Mouse (Mus musculus) MEL (cell line): ENCODE results near the gene Ino80b. TPM values are rescaled to one million over a fixed set of nuclear protein-coding genes. Genes with fewer than 3 reads are reported as not detected.

Experiments
- DNase-seq: peaks from one replicate; pipeline ENCODE4 v3.0.0; 2011; ENCODE audit warnings: low read depth, low spot score
- H3K27ac ChIP-seq: 2 replicates; pipeline ENCODE4 v1.5.1; 2012; ENCODE audit warnings: low read depth, mild to moderate bottlenecking, control low read depth, low read length, moderate library complexity; ENCODE audit not compliant: control insufficient read depth
- H3K27me3 ChIP-seq, 2 experiments: fragments of 150-350 bp in 1 of 2; sonication (generic) in 1 of 2; 2 replicates each; pipeline ENCODE4 v1.6.1; 2012; ENCODE audit warnings: low read length in 2 of 2, mild to moderate bottlenecking in 2 of 2, improper control_type of control experiment in 1 of 2, moderate library complexity in 1 of 2; ENCODE audit not compliant: insufficient read depth in 2 of 2, control insufficient read depth in 1 of 2
- H3K36me3 ChIP-seq, 2 experiments: 2 replicates each; pipeline ENCODE4 v1.6.1; 2012 to 2014; ENCODE audit warnings: low read length in 2 of 2, improper control_type of control experiment in 1 of 2, inconsistent platforms in 1 of 2, mild to moderate bottlenecking in 1 of 2; ENCODE audit not compliant: insufficient read depth in 2 of 2, control insufficient read depth in 1 of 2
- H3K4me1 ChIP-seq, 2 experiments: fragments of 150-350 bp in 1 of 2; sonication (generic) in 1 of 2; 2 replicates each; pipeline ENCODE4 v1.6.1; 2012; ENCODE audit warnings: low read length in 2 of 2, improper control_type of control experiment in 1 of 2, mild to moderate bottlenecking in 1 of 2; ENCODE audit not compliant: insufficient read depth in 2 of 2, control insufficient read depth in 1 of 2
- H3K4me3 ChIP-seq, 2 experiments: fragments of 150-350 bp in 1 of 2; sonication (generic) in 1 of 2; 2 replicates each; pipeline ENCODE4 v1.5.1; 2012; ENCODE audit warnings: low read depth in 2 of 2, low read length in 2 of 2, mild to moderate bottlenecking in 2 of 2, moderate library complexity in 2 of 2, control low read depth in 1 of 2, improper control_type of control experiment in 1 of 2; ENCODE audit not compliant: control insufficient read depth in 1 of 2, insufficient read depth in 1 of 2
- H3K79me2 ChIP-seq: 2 replicates; pipeline ENCODE4 v1.6.1; 2012; ENCODE audit warnings: mild to moderate bottlenecking, low read length, moderate library complexity; ENCODE audit not compliant: control insufficient read depth, poor library complexity, insufficient read depth
- H3K9ac ChIP-seq: 2 replicates; pipeline ENCODE4 v1.6.1; 2012; ENCODE audit warnings: low read depth, mild to moderate bottlenecking, control low read depth, low read length, moderate library complexity; ENCODE audit not compliant: control insufficient read depth, poor library complexity, severe bottlenecking
- H3K9me3 ChIP-seq: fragments of 150-350 bp; sonication (generic); replicated peaks from 2 replicates; pipeline ENCODE4 v1.6.1; 2012; ENCODE audit warnings: mild to moderate bottlenecking, low read length, improper control_type of control experiment, moderate library complexity; ENCODE audit not compliant: insufficient read depth
- CHD1 ChIP-seq: IDR thresholded peaks from 2 replicates; pipeline ENCODE4 v1.6.1; 2012; ENCODE audit warnings: low read depth, mild to moderate bottlenecking, inconsistent platforms, low read length, improper control_type of control experiment
- CHD2 ChIP-seq: IDR thresholded peaks from 2 replicates; pipeline ENCODE4 v1.6.1; 2011; ENCODE audit warnings: low read length, improper control_type of control experiment
- CTCF ChIP-seq, 3 experiments: IDR thresholded peaks in 2 of 3; conservative IDR thresholded peaks in 1 of 3; 2 replicates each; pipeline ENCODE4 v1.5.1; 2011 to 2012; ENCODE audit warnings: low read length in 3 of 3, low read depth in 2 of 3, mild to moderate bottlenecking in 2 of 3, improper control_type of control experiment in 1 of 3, inconsistent platforms in 1 of 3, mixed read lengths in 1 of 3, moderate library complexity in 1 of 3; ENCODE audit not compliant: control insufficient read depth in 1 of 3, insufficient read depth in 1 of 3, poor library complexity in 1 of 3, severe bottlenecking in 1 of 3
- E2F4 ChIP-seq: IDR thresholded peaks from 2 replicates; pipeline ENCODE4 v1.6.1; 2011; ENCODE audit warnings: low read depth, low read length, improper control_type of control experiment, borderline replicate concordance
- ETS1 ChIP-seq: IDR thresholded peaks from 2 replicates; pipeline ENCODE4 v1.6.1; 2012; ENCODE audit warnings: low read depth, mild to moderate bottlenecking, inconsistent platforms, low read length, improper control_type of control experiment, moderate library complexity
- GABPA ChIP-seq: IDR thresholded peaks from 2 replicates; pipeline ENCODE4 v1.6.1; 2012; ENCODE audit warnings: low read depth, mild to moderate bottlenecking, inconsistent platforms, low read length, improper control_type of control experiment, moderate library complexity
- GATA1 ChIP-seq: IDR thresholded peaks from 2 replicates; pipeline ENCODE4 v1.6.1; 2011; ENCODE audit warnings: low read depth, low read length, improper control_type of control experiment
- HCFC1 ChIP-seq: IDR thresholded peaks from 2 replicates; pipeline ENCODE4 v1.6.1; 2012; ENCODE audit warnings: low read depth, mild to moderate bottlenecking, inconsistent platforms, low read length, improper control_type of control experiment, moderate library complexity
- JUND ChIP-seq: IDR thresholded peaks from 2 replicates; pipeline ENCODE4 v1.6.1; 2011; ENCODE audit warnings: low read depth, mild to moderate bottlenecking, improper control_type of control experiment, low read length
- KAT2A ChIP-seq: conservative IDR thresholded peaks from 2 replicates; pipeline ENCODE4 v1.6.1; 2012; ENCODE audit warnings: low read depth, low read length, improper control_type of control experiment, inconsistent platforms
- MAZ ChIP-seq: IDR thresholded peaks from 2 replicates; pipeline ENCODE4 v1.6.1; 2012; ENCODE audit warnings: low read depth, mild to moderate bottlenecking, inconsistent platforms, low read length, improper control_type of control experiment
- MXI1 ChIP-seq: IDR thresholded peaks from 2 replicates; pipeline ENCODE4 v1.6.1; 2011; ENCODE audit warnings: mild to moderate bottlenecking, low read depth, low read length, improper control_type of control experiment
- MYB ChIP-seq: IDR thresholded peaks from 2 replicates; pipeline ENCODE4 v1.6.1; 2011; ENCODE audit warnings: mild to moderate bottlenecking, low read depth, low read length, improper control_type of control experiment
- NELFE ChIP-seq: IDR thresholded peaks from 2 replicates; pipeline ENCODE4 v1.6.1; 2011; ENCODE audit warnings: low read depth, low read length, improper control_type of control experiment
- POLR2A ChIP-seq, 2 experiments: IDR thresholded peaks; 2 replicates each; pipeline ENCODE4 v1.6.1; 2011 to 2012; ENCODE audit warnings: low read length in 2 of 2, mild to moderate bottlenecking in 2 of 2, control low read depth in 1 of 2, improper control_type of control experiment in 1 of 2, low read depth in 1 of 2, moderate library complexity in 1 of 2; ENCODE audit not compliant: control insufficient read depth in 1 of 2, insufficient read depth in 1 of 2, poor library complexity in 1 of 2
- POLR2AphosphoS2 ChIP-seq: IDR thresholded peaks from 2 replicates; pipeline ENCODE4 v1.6.1; 2011; ENCODE audit warnings: low read length, improper control_type of control experiment
- POLR2AphosphoS5 ChIP-seq: IDR thresholded peaks from 2 replicates; pipeline ENCODE4 v1.6.1; 2012; ENCODE audit warnings: low read depth, borderline replicate concordance, mild to moderate bottlenecking, inconsistent platforms, low read length, moderate library complexity, mixed read lengths
- RCOR1 ChIP-seq: IDR thresholded peaks from 2 replicates; pipeline ENCODE4 v1.6.1; 2012; ENCODE audit warnings: low read depth, mild to moderate bottlenecking, inconsistent platforms, low read length, improper control_type of control experiment
- SIN3A ChIP-seq: IDR thresholded peaks from 2 replicates; pipeline ENCODE4 v1.6.1; 2012; ENCODE audit warnings: low read length, improper control_type of control experiment, inconsistent platforms
- SMC3 ChIP-seq: IDR thresholded peaks from 2 replicates; pipeline ENCODE4 v1.6.1; 2011; ENCODE audit warnings: low read depth, low read length, improper control_type of control experiment
- TAL1 ChIP-seq: IDR thresholded peaks from 2 replicates; pipeline ENCODE4 v1.6.1; 2012; ENCODE audit warnings: mild to moderate bottlenecking, inconsistent platforms, low read length, moderate library complexity, mixed read lengths
- TBP ChIP-seq: IDR thresholded peaks from 2 replicates; pipeline ENCODE4 v1.8.0; 2011; ENCODE audit warnings: low read depth, low read length, improper control_type of control experiment
- TCF12 ChIP-seq: IDR thresholded peaks from 2 replicates; pipeline ENCODE4 v1.6.1; 2014; ENCODE audit warnings: low read depth, mild to moderate bottlenecking, inconsistent platforms, low read length, improper control_type of control experiment, moderate library complexity
- UBTF ChIP-seq: IDR thresholded peaks from 2 replicates; pipeline ENCODE4 v1.6.1; 2012; ENCODE audit warnings: low read depth, mild to moderate bottlenecking, inconsistent platforms, low read length, improper control_type of control experiment, moderate library complexity, borderline replicate concordance; ENCODE audit not compliant: insufficient read depth
- USF2 ChIP-seq, 2 experiments: IDR thresholded peaks; 2 replicates each; pipeline ENCODE4 v1.6.1; 2011 to 2012; ENCODE audit warnings: improper control_type of control experiment in 2 of 2, low read length in 2 of 2, borderline replicate concordance in 1 of 2, inconsistent platforms in 1 of 2, low read depth in 1 of 2, mild to moderate bottlenecking in 1 of 2; ENCODE audit not compliant: insufficient read depth in 1 of 2
- ZC3H11A ChIP-seq: IDR thresholded peaks from 2 replicates; pipeline ENCODE4 v1.6.1; 2012; ENCODE audit warnings: low read depth, mild to moderate bottlenecking, inconsistent platforms, low read length, improper control_type of control experiment
- ZMIZ1 ChIP-seq: IDR thresholded peaks from 2 replicates; pipeline ENCODE4 v1.6.1; 2012; ENCODE audit warnings: low read depth, mild to moderate bottlenecking, inconsistent platforms, low read length, improper control_type of control experiment, moderate library complexity
- ZNF384 ChIP-seq: IDR thresholded peaks from 2 replicates; pipeline ENCODE4 v1.6.1; 2012; ENCODE audit warnings: low read depth, mild to moderate bottlenecking, inconsistent platforms, low read length, improper control_type of control experiment
- polyA plus RNA-seq, 2 experiments: library from polyadenylated mRNA; stranded (reverse) in 1 of 2; unstranded in 1 of 2; fragments of >175 nt in 1 of 2; fragments of >200 nt in 1 of 2; gene quantifications; 2 replicates each; pipeline versions ENCODE4 v1.2.1 to v1.2.4; 2012; ENCODE audit warnings: low replicate concordance in 2 of 2, low read depth in 1 of 2; ENCODE audit not compliant: insufficient read length in 2 of 2, insufficient read depth in 1 of 2, missing spikeins in 1 of 2
- total RNA-seq: library from RNA; depleted of rRNA; stranded (reverse); fragments of 300-350 nt; gene quantifications from 2 replicates; pipeline ENCODE4 v1.2.3, GENCODE M21; 2012

Ino80b gene
- total and polyA plus RNA-seq, 3 experiments, result 30.6 to 40.9 TPM; not detected in 1

DNA sequence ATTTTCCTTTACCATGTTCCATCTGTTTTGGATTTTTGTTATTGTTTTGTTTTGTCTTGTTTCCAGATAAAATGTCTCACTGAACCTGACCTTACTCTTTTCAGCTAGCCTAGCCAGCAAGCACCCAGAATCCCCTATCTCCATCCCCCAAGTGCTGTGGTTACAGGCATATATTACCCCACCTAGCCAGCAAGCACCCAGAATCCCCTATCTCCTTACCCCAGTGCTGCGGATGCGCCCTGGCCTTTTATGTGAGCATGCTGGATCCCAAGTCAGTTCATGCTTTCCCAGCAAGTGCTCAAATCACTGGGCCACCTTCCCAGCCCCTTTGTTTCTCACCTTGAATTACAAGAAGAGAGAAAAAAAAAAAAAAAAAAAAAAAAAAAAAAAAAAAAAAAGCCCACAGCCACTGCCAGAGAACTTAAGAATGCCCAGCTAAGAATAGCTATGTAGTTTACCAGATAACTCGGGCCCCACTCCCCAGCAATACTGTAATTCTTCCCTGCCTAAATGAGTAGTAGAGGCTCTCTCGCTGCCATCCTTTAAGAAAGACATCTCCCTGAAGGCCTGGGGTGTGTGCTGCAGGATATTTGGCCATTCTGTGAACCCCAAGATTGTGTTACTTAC lies 13.6 kb downstream of the Ino80b start:
- no peaks in the 10 kb centered on the region for H3K27me3 ChIP-seq
- TF ChIP-seq USF2 (IDR thresholded peaks at IDR 0.05; ENCODE audit: borderline replicate concordance in 1 of 2, insufficient read depth in 1 of 2, low read depth in 1 of 2, low read length in 2 of 2) (no peak), CHD2 (no peak), MYB (no peak), MXI1 (no peak), ZNF384 (peak; percentile 78), CTCF (IDR thresholded peaks at IDR 0.05 in 2 of 3, conservative IDR thresholded peaks at IDR 0.05 in 1 of 3; ENCODE audit: control insufficient read depth in 1 of 3, insufficient read depth in 1 of 3, low read depth in 2 of 3, low read length in 3 of 3, poor library complexity in 1 of 3, severe bottlenecking in 1 of 3) (no peak), POLR2A (IDR thresholded peaks at IDR 0.05; ENCODE audit: control insufficient read depth in 1 of 2, insufficient read depth in 1 of 2, low read depth in 1 of 2, low read length in 2 of 2, poor library complexity in 1 of 2) (no peak; a peak in 1 of 4 replicates), TAL1 (peak; percentile 20; the same call in 1 of the 2 replicates), MAZ (no peak)
- no peak for DNase-seq
- H3K79me2 ChIP-seq, result peaks cover 29% of the 10 kb centered on the region
- peaks cover 0 to 3% of the 10 kb centered on the region in 2 experiments; a peak in 3 of 4 replicates for H3K4me1 ChIP-seq
- H3K36me3 ChIP-seq, result peaks cover 0 to 11% of the 10 kb centered on the region in 2 experiments; a peak in 3 of 4 replicates
- H3K4me3 ChIP-seq, result no peak overlapping the region
- H3K9me3 ChIP-seq, result no peaks in the 10 kb centered on the region
- no peak overlapping the region for H3K9ac ChIP-seq
- no peak overlapping the region for H3K27ac ChIP-seq

DNA sequence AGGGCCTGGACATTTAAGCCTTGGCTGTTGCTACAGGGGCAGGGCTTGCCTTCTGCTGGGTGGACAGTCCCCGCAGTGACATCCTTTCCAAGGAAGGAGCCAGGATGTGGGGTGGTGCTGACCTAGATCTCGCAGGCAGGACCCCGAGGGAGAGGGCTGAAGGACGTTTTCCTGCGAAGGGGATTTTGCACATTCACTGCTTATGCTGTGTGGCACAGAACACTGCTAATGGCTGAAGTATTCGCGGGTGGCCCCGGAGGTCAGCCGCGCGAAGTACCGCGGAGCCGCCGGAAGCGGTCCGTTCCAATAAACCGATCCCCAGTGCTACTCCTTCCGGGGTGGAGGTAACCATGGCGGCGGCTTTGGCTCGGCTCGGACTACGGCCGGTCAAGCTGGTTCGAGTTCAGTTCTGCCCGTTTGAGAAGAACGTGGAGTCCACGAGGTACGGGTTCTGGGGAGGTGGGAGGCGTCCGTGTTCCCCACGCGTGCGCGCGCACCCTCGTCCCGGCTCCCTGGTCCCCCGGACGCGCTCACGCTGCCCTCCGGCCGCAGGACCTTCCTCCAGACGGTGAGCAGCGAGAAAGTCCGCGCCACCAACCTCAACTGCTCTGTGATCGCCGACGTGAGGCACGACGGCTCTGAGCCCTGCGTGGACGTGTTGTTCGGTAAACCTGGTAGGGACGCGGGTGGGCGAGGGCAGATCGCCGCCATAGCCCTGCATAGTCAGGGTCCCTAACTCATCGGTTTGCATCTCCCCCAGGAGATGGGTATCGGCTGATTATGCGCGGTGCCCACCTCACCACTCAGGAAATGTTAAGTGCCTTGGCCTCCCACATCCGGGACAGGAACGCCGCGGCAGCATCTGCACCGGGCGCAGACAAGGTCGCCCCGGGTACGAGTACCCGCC lies 16.2 kb downstream of the Ino80b start, which contains the start of gene Mrpl53:
Gene Mrpl53, plus strand, starts transcription at position 279 of the 907 bp plus-strand sequence.
- no peaks in the 10 kb centered on the region; a peak in 1 of 4 replicates for H3K4me1 ChIP-seq
- peak within 1 kb of the TSS; percentile 86 for H3K9ac ChIP-seq
- H3K36me3 ChIP-seq, result peaks cover 0 to 9% of the 10 kb centered on the region in 2 experiments; a peak in 3 of 4 replicates
- peaks cover 12% of the 10 kb centered on the region for H3K79me2 ChIP-seq
- peak within 1 kb of the TSS; percentile 79 to 93 for H3K4me3 ChIP-seq
- no peaks in the 10 kb centered on the region for H3K9me3 ChIP-seq
- peak within 1 kb of the TSS; percentile 75 for H3K27ac ChIP-seq
- no peaks in the 10 kb centered on the region for H3K27me3 ChIP-seq
- peak; percentile 84 for DNase-seq
- 0 out of 2 replicates have a peak, but pooled peaks have one; percentile 64 for TF ChIP-seq SIN3A
- TF ChIP-seq TBP, result peak; percentile 67
- TF ChIP-seq RCOR1, result no peak
- TF ChIP-seq NELFE, result peak; percentile 87
- TF ChIP-seq UBTF, result 0 out of 2 replicates have a peak, but pooled peaks have one; percentile 86
- TF ChIP-seq KAT2A, result no peak; the same call in 1 of the 2 replicates
- TF ChIP-seq HCFC1, result peak; percentile 95
- no peak for TF ChIP-seq JUND
- no peak for TF ChIP-seq GATA1
- no peak; the same call in 1 of the 2 replicates for TF ChIP-seq MXI1
- TF ChIP-seq CHD1, result no peak
- TF ChIP-seq TCF12, result peak; percentile 53
- no peak for TF ChIP-seq ETS1
- 0 out of 2 replicates have a peak, but pooled peaks have one; percentile 51 for TF ChIP-seq MAZ
- TF ChIP-seq POLR2AphosphoS5, result peak; percentile 84; the same call in 1 of the 2 replicates
- no peak for TF ChIP-seq ZMIZ1
- TF ChIP-seq E2F4, result no peak
- no peak for TF ChIP-seq GABPA
- TF ChIP-seq SMC3, result no peak
- peak; percentile 90 for TF ChIP-seq POLR2AphosphoS2
- 0 out of 6 replicates have a peak, but pooled peaks of 1 of the 3 experiments have one; percentile 0 for TF ChIP-seq CTCF (IDR thresholded peaks at IDR 0.05 in 2 of 3, conservative IDR thresholded peaks at IDR 0.05 in 1 of 3; ENCODE audit: control insufficient read depth in 1 of 3, insufficient read depth in 1 of 3, low read depth in 2 of 3, low read length in 3 of 3, poor library complexity in 1 of 3, severe bottlenecking in 1 of 3)
- no peak for TF ChIP-seq ZC3H11A
